Mouse (Mus musculus) heart, postnatal 0 days (tissue): ENCODE measurements around the gene Arnt2.

Experiments
- CTCF ChIP-seq: IDR thresholded peaks from 2 replicates; pipeline ENCODE4 v1.5.1; 2016; ENCODE audit warnings: antibody characterized with exemption, control low read depth, low read depth
- EP300 ChIP-seq: IDR thresholded peaks from 2 replicates; pipeline ENCODE4 v1.6.1; 2016; ENCODE audit warnings: antibody characterized with exemption, low read depth

DNA sequence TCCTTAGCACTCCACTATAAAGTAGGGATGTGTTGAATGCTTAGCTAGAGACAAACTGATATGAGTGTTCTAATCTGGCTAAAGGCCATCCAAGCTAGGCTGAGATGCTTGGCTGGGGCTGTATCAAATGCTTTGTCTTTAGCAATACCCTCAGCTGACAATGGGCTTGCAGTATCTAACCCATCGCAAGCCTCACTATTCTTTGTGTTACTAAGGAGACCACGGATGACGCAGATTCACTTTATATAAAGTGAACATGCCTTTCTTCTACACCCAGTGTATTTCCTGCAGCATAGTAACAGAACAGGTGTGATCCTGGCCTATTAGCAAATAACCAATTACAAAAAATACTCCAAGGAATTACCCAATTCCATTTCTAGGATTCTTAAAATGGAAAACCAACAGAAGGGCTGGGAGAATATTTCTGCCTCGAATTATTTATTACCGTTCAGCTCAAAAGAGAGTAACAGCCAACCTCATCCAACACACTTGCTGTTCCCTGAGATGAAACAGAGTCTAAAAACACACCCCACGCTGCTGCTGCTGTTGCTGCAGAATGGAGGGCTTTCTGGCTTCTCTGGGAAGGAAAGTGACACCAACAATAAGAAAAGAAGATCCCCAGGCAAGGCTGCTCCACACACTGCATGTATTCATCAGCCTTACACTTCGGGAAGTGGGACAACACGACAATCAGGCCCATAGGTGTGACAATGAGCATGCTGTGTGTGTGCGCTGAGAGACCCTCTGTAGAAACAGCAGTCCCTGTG is 61.6 kb downstream of the Arnt2 start:
- TF ChIP-seq CTCF (no peak), EP300 (no peak)
